Mouse (Mus musculus): ENCODE data around the gene Mthfr. TPM values are rescaled to one million over a fixed set of nuclear protein-coding genes. Genes with fewer than 3 reads are reported as not detected.

Mthfr gene
- polyA plus RNA-seq, 1 experiment from 2014 or later, result 22.0 TPM

GRCm38 (mm10) chr4:148074521-148075189, 35.8 kb downstream of the Mthfr start:
- Histone ChIP-seq H3K36me3 (ENCODE audit: control insufficient read depth, insufficient read depth) (no peaks in the 10 kb centered on the region), H3K9me3 (ENCODE audit: control insufficient read depth, low read length) (no peaks in the 10 kb centered on the region), H3K27me3 (replicated peaks; ENCODE audit: control insufficient read depth, insufficient read depth, low read length) (no peaks in the 10 kb centered on the region), H3K4me2 (ENCODE audit: low read length) (peak overlapping the region; percentile 52), H3K9ac (replicated peaks; ENCODE audit: low read depth, low read length) (no peak overlapping the region), H3K4me3 (replicated peaks; ENCODE audit: low read length) (peak overlapping the region; percentile 27), H3K27ac (ENCODE audit: low read length) (no peak overlapping the region), H3K4me1 (replicated peaks; ENCODE audit: control insufficient read depth, insufficient read depth, low read length) (no peaks in the 10 kb centered on the region)
- 45% methylated on average over 17 of the region's 17 CpGs for WGBS
- peak; percentile 32; the same call in 1 of the 2 replicates for ATAC-seq

GRCm38 (mm10) chr4:148075259-148075658, 36.4 kb downstream of the Mthfr start:
- Histone ChIP-seq H3K4me3 (replicated peaks; ENCODE audit: low read length) (peak overlapping the region; percentile 27), H3K36me3 (ENCODE audit: control insufficient read depth, insufficient read depth) (no peaks in the 10 kb centered on the region), H3K4me2 (ENCODE audit: low read length) (peak overlapping the region; percentile 52), H3K27ac (ENCODE audit: low read length) (no peak overlapping the region), H3K9me3 (ENCODE audit: control insufficient read depth, low read length) (no peaks in the 10 kb centered on the region), H3K4me1 (replicated peaks; ENCODE audit: control insufficient read depth, insufficient read depth, low read length) (no peaks in the 10 kb centered on the region), H3K27me3 (replicated peaks; ENCODE audit: control insufficient read depth, insufficient read depth, low read length) (no peaks in the 10 kb centered on the region), H3K9ac (replicated peaks; ENCODE audit: low read depth, low read length) (no peak overlapping the region)
- WGBS, result 29% methylated on average over 21 of the region's 21 CpGs
- ATAC-seq, result 0 out of 2 replicates have a peak, but pooled peaks have one; percentile 41

GRCm38 (mm10) chr4:148075881-148076280, 37.0 kb downstream of the Mthfr start:
- no peak for ATAC-seq
- H3K27me3 ChIP-seq (replicated peaks; ENCODE audit: control insufficient read depth, insufficient read depth, low read length), result no peaks in the 10 kb centered on the region
- H3K27ac ChIP-seq (ENCODE audit: low read length), result no peak overlapping the region
- H3K36me3 ChIP-seq (ENCODE audit: control insufficient read depth, insufficient read depth), result no peaks in the 10 kb centered on the region
- no peaks in the 10 kb centered on the region for H3K9me3 ChIP-seq (ENCODE audit: control insufficient read depth, low read length)
- no peak overlapping the region for H3K4me3 ChIP-seq (replicated peaks; ENCODE audit: low read length)
- WGBS, result 95% methylated on average over 6 of the region's 6 CpGs
- H3K4me1 ChIP-seq (replicated peaks; ENCODE audit: control insufficient read depth, insufficient read depth, low read length), result peaks cover 4% of the 10 kb centered on the region; the same call in 1 of the 2 replicates
- H3K4me2 ChIP-seq (ENCODE audit: low read length), result no peak overlapping the region
- H3K9ac ChIP-seq (replicated peaks; ENCODE audit: low read depth, low read length), result no peak overlapping the region

GRCm38 (mm10) chr4:148079212-148079611, 40.3 kb downstream of the Mthfr start:
- ATAC-seq, result no peak
- Histone ChIP-seq H3K9ac (replicated peaks; ENCODE audit: low read depth, low read length) (no peak overlapping the region), H3K27ac (ENCODE audit: low read length) (no peak overlapping the region), H3K9me3 (ENCODE audit: control insufficient read depth, low read length) (no peaks in the 10 kb centered on the region), H3K4me2 (ENCODE audit: low read length) (no peak overlapping the region), H3K4me3 (replicated peaks; ENCODE audit: low read length) (no peak overlapping the region), H3K4me1 (replicated peaks; ENCODE audit: control insufficient read depth, insufficient read depth, low read length) (peaks cover 5% of the 10 kb centered on the region; the same call in 1 of the 2 replicates), H3K27me3 (replicated peaks; ENCODE audit: control insufficient read depth, insufficient read depth, low read length) (no peaks in the 10 kb centered on the region), H3K36me3 (ENCODE audit: control insufficient read depth, insufficient read depth) (no peaks in the 10 kb centered on the region)
- WGBS, result 63% methylated on average over 6 of the region's 6 CpGs

GRCm38 (mm10) chr4:148079944-148080596, 41.2 kb downstream of the Mthfr start:
- WGBS, result 89% methylated on average over 8 of the region's 8 CpGs
- Histone ChIP-seq H3K9me3 (ENCODE audit: control insufficient read depth, low read length) (no peaks in the 10 kb centered on the region), H3K27ac (ENCODE audit: low read length) (no peak overlapping the region), H3K4me2 (ENCODE audit: low read length) (no peak overlapping the region), H3K4me1 (replicated peaks; ENCODE audit: control insufficient read depth, insufficient read depth, low read length) (peaks cover 7% of the 10 kb centered on the region; the same call in 1 of the 2 replicates), H3K27me3 (replicated peaks; ENCODE audit: control insufficient read depth, insufficient read depth, low read length) (no peaks in the 10 kb centered on the region), H3K36me3 (ENCODE audit: control insufficient read depth, insufficient read depth) (no peaks in the 10 kb centered on the region), H3K4me3 (replicated peaks; ENCODE audit: low read length) (no peak overlapping the region), H3K9ac (replicated peaks; ENCODE audit: low read depth, low read length) (no peak overlapping the region)
- ATAC-seq, result no peak

GRCm38 (mm10) chr4:148080597-148080973, 41.7 kb downstream of the Mthfr start:
- no peaks in the 10 kb centered on the region for H3K9me3 ChIP-seq (ENCODE audit: control insufficient read depth, low read length)
- ATAC-seq, result no peak
- WGBS, result 84% methylated on average over 1 of the region's 1 CpGs
- H3K36me3 ChIP-seq (ENCODE audit: control insufficient read depth, insufficient read depth), result no peaks in the 10 kb centered on the region
- no peak overlapping the region for H3K4me3 ChIP-seq (replicated peaks; ENCODE audit: low read length)
- H3K4me2 ChIP-seq (ENCODE audit: low read length), result no peak overlapping the region
- no peak overlapping the region for H3K27ac ChIP-seq (ENCODE audit: low read length)
- H3K9ac ChIP-seq (replicated peaks; ENCODE audit: low read depth, low read length), result no peak overlapping the region
- H3K4me1 ChIP-seq (replicated peaks; ENCODE audit: control insufficient read depth, insufficient read depth, low read length), result peaks cover 7% of the 10 kb centered on the region; the same call in 1 of the 2 replicates
- H3K27me3 ChIP-seq (replicated peaks; ENCODE audit: control insufficient read depth, insufficient read depth, low read length), result no peaks in the 10 kb centered on the region

GRCm38 (mm10) chr4:148081201-148081600, 42.3 kb downstream of the Mthfr start:
- Histone ChIP-seq H3K9ac (replicated peaks; ENCODE audit: low read depth, low read length) (no peak overlapping the region), H3K4me2 (ENCODE audit: low read length) (no peak overlapping the region), H3K4me1 (replicated peaks; ENCODE audit: control insufficient read depth, insufficient read depth, low read length) (peaks cover 7% of the 10 kb centered on the region; the same call in 1 of the 2 replicates), H3K27me3 (replicated peaks; ENCODE audit: control insufficient read depth, insufficient read depth, low read length) (no peaks in the 10 kb centered on the region), H3K4me3 (replicated peaks; ENCODE audit: low read length) (no peak overlapping the region), H3K36me3 (ENCODE audit: control insufficient read depth, insufficient read depth) (no peaks in the 10 kb centered on the region), H3K27ac (ENCODE audit: low read length) (no peak overlapping the region), H3K9me3 (ENCODE audit: control insufficient read depth, low read length) (no peaks in the 10 kb centered on the region)
- no peak for ATAC-seq
- WGBS, result 93% methylated on average over 10 of the region's 10 CpGs

GRCm38 (mm10) chr4:148082257-148083044, 43.6 kb downstream of the Mthfr start:
- no peaks in the 10 kb centered on the region for H3K27me3 ChIP-seq (replicated peaks; ENCODE audit: control insufficient read depth, insufficient read depth, low read length)
- WGBS, result 52% methylated on average over 12 of the region's 12 CpGs
- no peak overlapping the region for H3K4me3 ChIP-seq (replicated peaks; ENCODE audit: low read length)
- no peak overlapping the region for H3K4me2 ChIP-seq (ENCODE audit: low read length)
- no peak overlapping the region for H3K27ac ChIP-seq (ENCODE audit: low read length)
- peak; percentile 11; the same call in 1 of the 2 replicates for ATAC-seq
- H3K4me1 ChIP-seq (replicated peaks; ENCODE audit: control insufficient read depth, insufficient read depth, low read length), result peaks cover 8% of the 10 kb centered on the region
- no peaks in the 10 kb centered on the region for H3K9me3 ChIP-seq (ENCODE audit: control insufficient read depth, low read length)
- H3K9ac ChIP-seq (replicated peaks; ENCODE audit: low read depth, low read length), result no peak overlapping the region
- no peaks in the 10 kb centered on the region for H3K36me3 ChIP-seq (ENCODE audit: control insufficient read depth, insufficient read depth)

Measured in forebrain, embryonic 16.5 days (tissue).